ENCODE assay signal across 12 mouse cellular contexts in genomic region chr12:111777919-111778318, GRCm38 (mm10).
"Had no signal": no experiment of that assay in that cellular context is flagged by ENCODE, and none has a peak within 500 bp of the region (broad histone marks: within the 10 kb centered on the region; RNA-seq: fewer than 3 reads in every experiment).

No protein-coding gene starts in this region.

- H3K4me2 ChIP-seq: limb, embryonic 12.5 days; midbrain, embryonic 13.5 days; neural tube, embryonic 15.5 days had no signal

- H3K9ac ChIP-seq: limb, embryonic 12.5 days; midbrain, embryonic 13.5 days; neural tube, embryonic 15.5 days had no signal

- DNase-seq: kidney, adult 8-10 months; kidney, postnatal 4 days; lung, adult 2 months; lung, postnatal 36 days; right cerebral cortex, adult 18-20 months; right cerebral cortex, postnatal 25 days; thymus, postnatal 36 days had no signal

- H3K27ac ChIP-seq: layer of hippocampus, adult 2 months; limb, embryonic 12.5 days; midbrain, embryonic 13.5 days; neural tube, embryonic 15.5 days had no signal

- H3K4me1 ChIP-seq: limb, embryonic 12.5 days; neural tube, embryonic 15.5 days had no signal

- H3K9me3 ChIP-seq: midbrain, embryonic 13.5 days; neural tube, embryonic 15.5 days had no signal

- ATAC-seq: midbrain, embryonic 13.5 days had no signal

- H3K4me3 ChIP-seq: layer of hippocampus, adult 2 months; limb, embryonic 12.5 days; midbrain, embryonic 13.5 days; myocyte; neural tube, embryonic 15.5 days had no signal

- H3K27me3 ChIP-seq: limb, embryonic 12.5 days; midbrain, embryonic 13.5 days; neural tube, embryonic 15.5 days had no signal
